Mouse (Mus musculus) bone marrow, adult 2 months (tissue): ENCODE results near the gene Siah2.

Source experiments
- CTCF ChIP-seq: fragments of 200-500 bp; IDR thresholded peaks from 2 replicates; pipeline ENCODE4 v1.5.1; 2011; ENCODE audit warnings: low read length, control low read depth; ENCODE audit not compliant: control insufficient read depth, insufficient read depth
- POLR2A ChIP-seq: fragments of 200-500 bp; IDR thresholded peaks from 2 replicates; pipeline ENCODE4 v1.6.1; 2011; ENCODE audit warnings: low read depth, mild to moderate bottlenecking, control low read depth, low read length, borderline replicate concordance; ENCODE audit not compliant: control insufficient read depth

DNA sequence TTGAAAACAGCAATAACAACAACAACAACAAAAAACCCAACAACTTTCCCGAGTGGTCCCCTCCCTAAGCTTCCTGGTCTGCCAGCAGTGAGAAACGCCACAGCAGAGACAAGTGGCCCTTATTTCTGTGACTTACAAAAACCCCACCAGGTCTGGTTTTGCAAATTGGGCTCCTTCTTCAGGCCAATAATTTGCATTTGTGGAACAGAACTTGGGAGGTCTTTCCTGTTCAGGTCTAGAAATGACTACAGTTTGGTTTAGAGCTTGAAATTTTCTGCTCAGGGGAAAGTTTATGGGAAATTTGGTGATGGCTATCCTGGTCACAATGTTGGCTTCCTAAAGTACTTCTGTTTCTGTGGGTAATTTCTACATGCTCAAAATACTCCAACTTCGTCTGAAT lies 4.6 kb upstream of the Siah2 start:
- TF ChIP-seq CTCF (no peak), POLR2A (no peak)
